Mouse (Mus musculus) hindbrain, postnatal 0 days (tissue): Measurements from ENCODE around the gene Myof. TPM values are rescaled to one million over a fixed set of nuclear protein-coding genes. Genes with fewer than 3 reads are reported as not detected.

Experiments
- ATAC-seq: fragments of 200-750 bp; cut with Nextera tagmentation; 2 replicates; pipeline ENCODE4 v1.8.0; 2017; ENCODE audit warnings: mild to moderate bottlenecking, moderate TSS enrichment, moderate library complexity
- DNase-seq: peaks from one replicate; pipeline ENCODE4 v3.0.0-alpha.2; 2015; ENCODE audit warnings: low spot score
- H3K27ac ChIP-seq: fragments of 300-500 bp; sonication (generic); 2 replicates; pipeline ENCODE4 v1.5.1; 2014; ENCODE audit warnings: mild to moderate bottlenecking
- H3K27me3 ChIP-seq: fragments of 300-500 bp; sonication (generic); 2 replicates; pipeline ENCODE4 v1.6.1; 2014; ENCODE audit warnings: low read length, mixed read lengths; ENCODE audit not compliant: insufficient read depth
- H3K36me3 ChIP-seq: fragments of 300-500 bp; sonication (generic); 2 replicates; pipeline ENCODE4 v1.6.1; 2014; ENCODE audit warnings: low read length, mixed read lengths; ENCODE audit not compliant: insufficient read depth
- H3K4me1 ChIP-seq: fragments of 300-500 bp; sonication (generic); 2 replicates; pipeline ENCODE4 v1.6.1; 2014; ENCODE audit warnings: antibody characterized with exemption, low read length, mixed read lengths; ENCODE audit not compliant: insufficient read depth
- H3K4me2 ChIP-seq: fragments of 300-500 bp; sonication (generic); 2 replicates; pipeline ENCODE4 v1.6.1; 2014; ENCODE audit warnings: low read depth, mild to moderate bottlenecking, low read length, moderate library complexity, mixed read lengths
- H3K4me3 ChIP-seq: fragments of 300-500 bp; sonication (generic); 2 replicates; pipeline ENCODE4 v1.5.1; 2014; ENCODE audit warnings: low read length
- H3K9ac ChIP-seq: fragments of 300-500 bp; sonication (generic); replicated peaks from 2 replicates; pipeline ENCODE4 v1.6.1; 2014; ENCODE audit warnings: mild to moderate bottlenecking, low read length, moderate library complexity, mixed read lengths
- H3K9me3 ChIP-seq: fragments of 300-500 bp; sonication (generic); 2 replicates; pipeline ENCODE4 v1.6.1; 2016; ENCODE audit warnings: low read length, mixed read lengths
- CTCF ChIP-seq: IDR thresholded peaks from 2 replicates; pipeline ENCODE4 v1.5.1; 2016; ENCODE audit warnings: antibody characterized with exemption, control low read depth, low read depth
- WGBS: fragments of 180-500 bp; shearing (Covaris S2); extraction: QIAGEN DNeasy Blood & Tissue Kit; methylation state at CpG from one replicate; pipeline ENCODE4 v1.1.7; 2014; 5-methylcytosine and 5-hydroxymethylcytosine counted together
- polyA plus RNA-seq: library from polyadenylated mRNA; unstranded; fragments of >200 nt; fragmentation: Nextera tagmentation; extraction: Ambion mirVana; gene quantifications from 2 replicates; pipeline ENCODE4 v1.2.1, GENCODE M21; 2015
- total RNA-seq: library from RNA; depleted of rRNA; stranded (reverse); fragments of >200 nt; gene quantifications from 2 replicates; pipeline ENCODE4 v1.2.3, GENCODE M21; 2014

Gene Myof
- total and polyA plus RNA-seq, 2 experiments from 2014 or later: 1.4 to 3.7 TPM

DNA sequence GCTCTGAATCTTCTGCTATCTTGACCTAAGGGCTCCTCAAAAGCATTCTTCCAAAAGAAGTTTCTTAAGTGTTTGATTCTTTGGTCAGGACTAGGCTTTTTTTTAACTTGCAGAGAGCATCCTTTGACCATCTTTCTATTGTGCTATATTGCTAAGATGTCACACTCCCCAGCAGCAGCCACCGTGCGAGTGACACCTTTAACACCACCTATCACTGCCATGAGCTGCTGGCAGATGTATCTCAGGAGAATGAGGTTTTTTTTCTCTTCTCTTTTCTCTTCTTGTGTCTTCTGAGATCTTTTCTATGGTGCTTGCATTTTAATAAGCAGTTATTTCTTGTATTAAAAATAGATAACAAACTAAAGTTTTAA lies 51.2 kb downstream of the Myof start:
- Histone ChIP-seq H3K9ac (no peak overlapping the region), H3K27ac (peak overlapping the region; percentile 57), H3K4me1 (no peaks in the 10 kb centered on the region), H3K36me3 (no peaks in the 10 kb centered on the region), H3K4me3 (no peak overlapping the region), H3K27me3 (no peaks in the 10 kb centered on the region), H3K9me3 (no peaks in the 10 kb centered on the region), H3K4me2 (peak overlapping the region; percentile 10; the same call in 1 of the 2 replicates)
- DNase-seq (no peak), ATAC-seq (peak; percentile 36)
- WGBS: 40% methylated on average over 2 of the region's 2 CpGs
- TF ChIP-seq CTCF: no peak

DNA sequence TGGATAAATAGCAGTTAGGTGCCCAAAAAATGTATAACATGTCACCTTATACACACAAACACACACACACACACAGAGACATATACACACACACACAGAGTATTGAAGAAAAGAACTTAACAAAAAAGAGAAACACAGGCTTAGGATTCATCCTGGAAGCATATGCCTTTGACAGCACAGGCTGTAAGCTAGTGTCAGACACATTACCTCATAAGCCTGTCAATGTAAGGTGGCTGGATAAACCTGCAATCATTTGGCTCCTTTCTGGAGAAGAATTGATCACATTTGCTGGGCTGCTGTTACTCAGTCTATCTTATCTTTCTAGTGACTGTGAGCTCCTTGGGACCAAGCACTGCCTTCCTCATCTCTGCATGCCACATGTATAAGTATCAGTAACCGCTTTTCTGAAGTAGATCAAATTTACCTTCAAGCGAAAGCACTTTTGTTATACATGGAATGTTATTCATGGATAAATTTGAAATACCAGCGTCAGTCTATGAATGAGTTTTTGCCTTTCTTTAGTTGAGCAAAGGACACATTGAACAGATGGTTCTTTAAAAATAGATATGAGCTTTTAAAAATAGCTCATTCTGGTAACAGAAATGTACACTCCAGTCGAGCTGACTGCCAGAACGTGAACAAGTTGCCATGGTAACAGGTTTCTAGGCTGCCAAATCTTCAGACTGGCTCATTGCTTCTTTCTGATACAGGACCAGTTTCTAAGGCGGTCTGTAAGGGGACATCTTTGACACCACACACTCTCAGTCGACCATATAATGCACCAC lies 51.8 kb downstream of the Myof start:
- no peak overlapping the region for H3K9ac ChIP-seq
- H3K9me3 ChIP-seq: no peaks in the 10 kb centered on the region
- H3K36me3 ChIP-seq: no peaks in the 10 kb centered on the region
- no peak overlapping the region for H3K4me3 ChIP-seq
- TF ChIP-seq CTCF: no peak
- 18% methylated on average over 7 of the region's 7 CpGs for WGBS
- DNase-seq (peak; percentile 88), ATAC-seq (peak; percentile 85)
- H3K4me2 ChIP-seq: peak overlapping the region; percentile 10; the same call in 1 of the 2 replicates
- peak overlapping the region; percentile 72 for H3K27ac ChIP-seq
- no peaks in the 10 kb centered on the region for H3K27me3 ChIP-seq
- H3K4me1 ChIP-seq: no peaks in the 10 kb centered on the region

DNA sequence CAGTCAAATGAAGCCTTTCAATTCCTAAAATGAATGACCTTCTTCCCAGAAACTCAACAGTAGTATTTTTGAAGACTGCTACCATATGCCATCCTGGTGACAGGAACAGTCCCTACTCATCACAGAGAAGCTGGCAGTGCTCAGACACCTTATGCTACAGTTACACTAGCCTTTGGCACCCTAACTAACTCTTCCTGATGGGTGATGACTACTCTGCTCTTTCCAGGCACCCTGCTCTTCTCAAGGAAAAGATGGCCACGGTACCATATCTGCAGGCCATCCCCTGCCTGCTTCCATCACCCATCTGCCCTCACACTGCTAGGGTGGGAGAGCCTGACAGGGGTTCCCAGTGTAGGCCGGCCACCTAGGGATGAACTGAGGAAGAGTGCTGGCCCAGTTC lies 53.4 kb downstream of the Myof start:
- Histone ChIP-seq H3K4me3 (no peak overlapping the region), H3K9me3 (no peaks in the 10 kb centered on the region), H3K36me3 (no peaks in the 10 kb centered on the region), H3K27ac (no peak overlapping the region), H3K27me3 (no peaks in the 10 kb centered on the region), H3K4me2 (no peak overlapping the region), H3K4me1 (no peaks in the 10 kb centered on the region), H3K9ac (no peak overlapping the region)
- WGBS: 87% methylated on average over 2 of the region's 2 CpGs
- no peak for ATAC-seq
- no peak for DNase-seq
- TF ChIP-seq CTCF: no peak

DNA sequence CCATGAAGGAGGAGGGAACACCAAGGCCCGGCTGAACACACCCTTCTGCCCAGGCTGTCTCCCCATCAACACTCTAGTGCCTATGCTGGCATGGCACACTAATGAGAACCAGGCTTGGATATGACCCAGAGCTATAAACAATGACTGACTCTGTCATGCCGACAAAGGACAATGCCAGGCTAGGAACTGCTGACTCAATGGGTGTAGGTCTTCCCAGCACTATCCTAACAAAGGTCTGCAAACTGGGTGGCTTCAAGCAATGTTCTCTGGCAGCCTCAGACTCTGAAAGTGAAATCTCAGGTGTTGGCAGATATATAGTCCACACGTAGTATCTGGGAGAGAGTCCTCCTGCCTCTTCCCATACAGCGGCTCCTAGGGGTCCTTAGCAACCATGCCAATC lies 55.2 kb downstream of the Myof start:
- ATAC-seq (no peak), DNase-seq (no peak)
- H3K36me3 ChIP-seq: no peaks in the 10 kb centered on the region
- H3K9ac ChIP-seq: no peak overlapping the region
- H3K4me3 ChIP-seq: no peak overlapping the region
- no peaks in the 10 kb centered on the region for H3K4me1 ChIP-seq
- TF ChIP-seq CTCF: no peak
- no peaks in the 10 kb centered on the region for H3K9me3 ChIP-seq
- no peak overlapping the region for H3K27ac ChIP-seq
- H3K27me3 ChIP-seq: no peaks in the 10 kb centered on the region
- no peak overlapping the region for H3K4me2 ChIP-seq
- WGBS: 65% methylated on average over 4 of the region's 4 CpGs

DNA sequence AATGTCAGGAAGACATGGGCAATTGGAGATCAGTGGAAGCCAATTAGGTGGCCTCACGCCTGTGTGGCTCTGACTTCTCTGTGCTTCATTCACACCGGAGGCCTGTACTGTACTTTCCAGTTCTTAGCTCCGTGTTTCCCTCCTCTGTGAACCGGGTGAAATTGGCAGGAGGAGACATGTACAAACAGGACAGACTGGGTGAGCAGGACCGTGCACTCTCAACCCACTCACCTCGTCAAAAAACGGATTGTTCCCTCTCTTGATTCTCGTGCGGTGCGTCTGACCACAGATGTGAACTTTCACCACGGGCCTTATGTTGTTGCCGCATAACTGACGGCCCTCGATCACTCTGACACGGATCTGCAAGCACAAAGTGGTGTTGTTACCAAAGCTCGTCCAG lies 57.6 kb downstream of the Myof start:
- Histone ChIP-seq H3K9ac (no peak overlapping the region), H3K27me3 (no peaks in the 10 kb centered on the region), H3K4me1 (no peaks in the 10 kb centered on the region), H3K4me3 (no peak overlapping the region), H3K27ac (no peak overlapping the region), H3K36me3 (no peaks in the 10 kb centered on the region), H3K9me3 (no peaks in the 10 kb centered on the region), H3K4me2 (no peak overlapping the region)
- no peak for TF ChIP-seq CTCF
- WGBS: 93% methylated on average over 16 of the region's 16 CpGs
- ATAC-seq (no peak), DNase-seq (no peak)

DNA sequence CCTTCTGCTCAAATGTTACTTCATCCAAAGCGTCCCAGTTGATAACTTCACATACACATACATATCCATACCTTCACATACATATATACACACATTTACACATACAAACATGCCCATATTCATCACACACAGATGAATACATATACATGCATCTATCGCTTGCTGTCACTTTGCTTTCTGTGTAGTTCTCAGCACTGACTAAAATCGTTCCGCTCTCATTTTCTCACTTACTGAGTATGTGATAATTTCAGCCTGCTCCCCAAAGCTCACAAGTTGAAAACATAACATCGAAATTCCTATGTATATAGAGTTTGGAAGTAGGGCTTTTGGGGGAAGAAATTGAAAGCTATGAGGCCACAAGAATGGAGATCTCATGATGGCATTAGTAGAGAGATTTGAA lies 67.4 kb downstream of the Myof start:
- H3K9me3 ChIP-seq: no peaks in the 10 kb centered on the region
- no peak for ATAC-seq

DNA sequence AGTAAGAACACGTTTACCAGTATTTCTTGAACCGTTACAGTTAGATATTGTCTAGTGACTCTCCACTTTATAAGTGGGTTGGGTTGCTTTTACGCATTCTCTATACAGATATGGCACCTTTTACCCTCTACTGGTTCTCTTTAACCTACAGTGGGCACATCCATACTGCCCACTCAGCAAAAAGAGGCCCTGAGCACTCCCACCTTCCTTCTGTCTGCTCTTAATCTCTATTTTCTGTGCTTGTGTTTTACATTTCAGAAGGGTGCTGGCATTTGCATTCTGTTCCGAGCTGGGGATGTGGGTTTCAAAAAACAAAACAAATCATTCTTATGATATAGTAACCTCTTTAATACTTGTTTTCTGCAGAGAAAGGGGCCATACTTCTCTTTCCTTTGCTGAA lies 72.8 kb downstream of the Myof start:
- Histone ChIP-seq H3K27ac (no peak overlapping the region), H3K27me3 (no peaks in the 10 kb centered on the region), H3K4me1 (no peaks in the 10 kb centered on the region), H3K4me3 (no peak overlapping the region), H3K9me3 (no peaks in the 10 kb centered on the region), H3K9ac (no peak overlapping the region), H3K36me3 (no peaks in the 10 kb centered on the region), H3K4me2 (no peak overlapping the region)
- DNase-seq (no peak), ATAC-seq (no peak)
- WGBS: 85% methylated on average over 4 of the region's 4 CpGs
- TF ChIP-seq CTCF: no peak

More for the DNA sequence above, 67.4 kb downstream of the Myof start:
- DNase-seq: no peak
- Histone ChIP-seq H3K27ac (no peak overlapping the region), H3K4me1 (no peaks in the 10 kb centered on the region), H3K36me3 (no peaks in the 10 kb centered on the region), H3K4me2 (no peak overlapping the region), H3K4me3 (no peak overlapping the region), H3K27me3 (no peaks in the 10 kb centered on the region), H3K9ac (no peak overlapping the region)
- 92% methylated on average over 5 of the region's 5 CpGs for WGBS
- TF ChIP-seq CTCF: no peak
